Mouse (Mus musculus): ENCODE results near the gene Ilk. TPM values are rescaled to one million over a fixed set of nuclear protein-coding genes. Genes with fewer than 3 reads are reported as not detected.
"Not testable (repeated sequence)": the region's sequence is repeated elsewhere in the genome, so short reads cannot be mapped to it uniquely, and the experiment has no call there.

The Ilk gene
- polyA plus RNA-seq, 1 experiment from 2014 or later, result 289 TPM

GRCm38 (mm10) chr7:105721916-105722315 is 14.5 kb upstream of the Ilk start:
- WGBS, result 70% methylated on average over 2 of the region's 2 CpGs
- TF ChIP-seq CTCF (IDR thresholded peaks at IDR 0.05; ENCODE audit: low read depth) (no peak), EP300 (optimal IDR thresholded peaks at IDR 0.05) (no peak)
- ATAC-seq (ENCODE audit: low FRiP score, low TSS enrichment) (no peak), DNase-seq (ENCODE audit: low spot score) (no peak)
- no peak overlapping the region for H3K9ac ChIP-seq (ENCODE audit: low read length)
- no peaks in the 10 kb centered on the region for H3K4me1 ChIP-seq (replicated peaks; ENCODE audit: control insufficient read depth, insufficient read depth)
- no peaks in the 10 kb centered on the region for H3K9me3 ChIP-seq (ENCODE audit: control insufficient read depth, low read length)
- H3K27ac ChIP-seq (replicated peaks), result no peak overlapping the region
- no peaks in the 10 kb centered on the region for H3K36me3 ChIP-seq (ENCODE audit: control insufficient read depth, insufficient read depth, low read length)
- H3K4me2 ChIP-seq (replicated peaks; ENCODE audit: low read depth), result no peak overlapping the region
- H3K27me3 ChIP-seq (ENCODE audit: control insufficient read depth, insufficient read depth, low read length), result no peaks in the 10 kb centered on the region
- no peak overlapping the region for H3K4me3 ChIP-seq (ENCODE audit: low read depth, low read length)

GRCm38 (mm10) chr7:105726144-105726979 is 10.0 kb upstream of the Ilk start:
- no peak overlapping the region for H3K9ac ChIP-seq (ENCODE audit: low read length)
- no peak overlapping the region for H3K27ac ChIP-seq (replicated peaks)
- H3K9me3 ChIP-seq (ENCODE audit: control insufficient read depth, low read length), result no peaks in the 10 kb centered on the region
- no peak overlapping the region for H3K4me2 ChIP-seq (replicated peaks; ENCODE audit: low read depth)
- no peak overlapping the region for H3K4me3 ChIP-seq (ENCODE audit: low read depth, low read length)
- peaks cover under 1% of the 10 kb centered on the region; the same call in 1 of the 2 replicates for H3K36me3 ChIP-seq (ENCODE audit: control insufficient read depth, insufficient read depth, low read length)
- ATAC-seq (ENCODE audit: low FRiP score, low TSS enrichment) (peak; percentile 70), DNase-seq (ENCODE audit: low spot score) (peak; percentile 35)
- 72% methylated on average over 4 of the region's 4 CpGs for WGBS
- no peaks in the 10 kb centered on the region for H3K27me3 ChIP-seq (ENCODE audit: control insufficient read depth, insufficient read depth, low read length)
- no peak for TF ChIP-seq EP300 (optimal IDR thresholded peaks at IDR 0.05)
- peak; percentile 95 for TF ChIP-seq CTCF (IDR thresholded peaks at IDR 0.05; ENCODE audit: low read depth)
- no peaks in the 10 kb centered on the region for H3K4me1 ChIP-seq (replicated peaks; ENCODE audit: control insufficient read depth, insufficient read depth)

GRCm38 (mm10) chr7:105726980-105727325 is 9.4 kb upstream of the Ilk start:
- no peak overlapping the region for H3K27ac ChIP-seq (replicated peaks)

GRCm38 (mm10) chr7:105728701-105729428 is 7.5 kb upstream of the Ilk start:
- no peak overlapping the region for H3K4me3 ChIP-seq (ENCODE audit: low read depth, low read length)
- no peaks in the 10 kb centered on the region for H3K27me3 ChIP-seq (ENCODE audit: control insufficient read depth, insufficient read depth, low read length)
- H3K27ac ChIP-seq (replicated peaks), result no peak overlapping the region; the same call in 1 of the 2 replicates
- DNase-seq (ENCODE audit: low spot score), result no peak
- H3K4me1 ChIP-seq (replicated peaks; ENCODE audit: control insufficient read depth, insufficient read depth), result no peaks in the 10 kb centered on the region
- H3K4me2 ChIP-seq (replicated peaks; ENCODE audit: low read depth), result no peak overlapping the region
- peaks cover 13% of the 10 kb centered on the region for H3K36me3 ChIP-seq (ENCODE audit: control insufficient read depth, insufficient read depth, low read length)
- ATAC-seq (ENCODE audit: low FRiP score, low TSS enrichment), result no peak
- TF ChIP-seq EP300 (optimal IDR thresholded peaks at IDR 0.05) (no peak), CTCF (IDR thresholded peaks at IDR 0.05; ENCODE audit: low read depth) (no peak)
- H3K9me3 ChIP-seq (ENCODE audit: control insufficient read depth, low read length), result no peaks in the 10 kb centered on the region
- H3K9ac ChIP-seq (ENCODE audit: low read length), result no peak overlapping the region
- 68% methylated on average over 6 of the region's 6 CpGs for WGBS

More at GRCm38 (mm10) chr7:105726980-105727325, 9.4 kb upstream of the Ilk start:
- no peaks in the 10 kb centered on the region for H3K4me1 ChIP-seq (replicated peaks; ENCODE audit: control insufficient read depth, insufficient read depth)
- no peak overlapping the region for H3K4me3 ChIP-seq (ENCODE audit: low read depth, low read length)
- H3K36me3 ChIP-seq (ENCODE audit: control insufficient read depth, insufficient read depth, low read length), result peaks cover 4% of the 10 kb centered on the region; the same call in 1 of the 2 replicates
- no peak overlapping the region for H3K9ac ChIP-seq (ENCODE audit: low read length)
- DNase-seq (ENCODE audit: low spot score), result no peak
- no peaks in the 10 kb centered on the region for H3K9me3 ChIP-seq (ENCODE audit: control insufficient read depth, low read length)
- 93% methylated on average over 4 of the region's 4 CpGs for WGBS
- no peak for ATAC-seq (ENCODE audit: low FRiP score, low TSS enrichment)
- no peaks in the 10 kb centered on the region for H3K27me3 ChIP-seq (ENCODE audit: control insufficient read depth, insufficient read depth, low read length)
- no peak overlapping the region for H3K4me2 ChIP-seq (replicated peaks; ENCODE audit: low read depth)
- TF ChIP-seq CTCF (IDR thresholded peaks at IDR 0.05; ENCODE audit: low read depth) (no peak), EP300 (optimal IDR thresholded peaks at IDR 0.05) (no peak)

- ATAC-seq (ENCODE audit: low FRiP score, low TSS enrichment), result no peak
- no peak overlapping the region for H3K4me3 ChIP-seq (ENCODE audit: low read depth, low read length)
- 94% methylated on average over 11 of the region's 11 CpGs for WGBS
- H3K9me3 ChIP-seq (ENCODE audit: control insufficient read depth, low read length), result no peaks in the 10 kb centered on the region
- TF ChIP-seq EP300 (optimal IDR thresholded peaks at IDR 0.05) (no peak), CTCF (IDR thresholded peaks at IDR 0.05; ENCODE audit: low read depth) (no peak)
- DNase-seq (ENCODE audit: low spot score), result peak; percentile 8
- peaks cover 13% of the 10 kb centered on the region for H3K36me3 ChIP-seq (ENCODE audit: control insufficient read depth, insufficient read depth, low read length)
- H3K9ac ChIP-seq (ENCODE audit: low read length), result no peak overlapping the region
- H3K27ac ChIP-seq (replicated peaks), result no peak overlapping the region
- no peaks in the 10 kb centered on the region for H3K4me1 ChIP-seq (replicated peaks; ENCODE audit: control insufficient read depth, insufficient read depth)
- H3K27me3 ChIP-seq (ENCODE audit: control insufficient read depth, insufficient read depth, low read length), result no peaks in the 10 kb centered on the region
- H3K4me2 ChIP-seq (replicated peaks; ENCODE audit: low read depth), result no peak overlapping the region
Observed at GRCm38 (mm10) chr7:105733836-105734235, 2.6 kb upstream of the Ilk start.

GRCm38 (mm10) chr7:105734826-105735225 is 1.6 kb upstream of the Ilk start:
- no peak for DNase-seq (ENCODE audit: low spot score)
- H3K9me3 ChIP-seq (ENCODE audit: control insufficient read depth, low read length), result no peaks in the 10 kb centered on the region
- no peak for TF ChIP-seq CTCF (IDR thresholded peaks at IDR 0.05; ENCODE audit: low read depth)
- no peak for TF ChIP-seq EP300 (optimal IDR thresholded peaks at IDR 0.05)
- no peak overlapping the region for H3K4me3 ChIP-seq (ENCODE audit: low read depth, low read length)
- H3K27me3 ChIP-seq (ENCODE audit: control insufficient read depth, insufficient read depth, low read length), result no peaks in the 10 kb centered on the region
- WGBS, result 81% methylated on average over 8 of the region's 8 CpGs
- H3K36me3 ChIP-seq (ENCODE audit: control insufficient read depth, insufficient read depth, low read length), result peaks cover 13% of the 10 kb centered on the region
- no peak overlapping the region for H3K9ac ChIP-seq (ENCODE audit: low read length)
- no peaks in the 10 kb centered on the region for H3K4me1 ChIP-seq (replicated peaks; ENCODE audit: control insufficient read depth, insufficient read depth)
- ATAC-seq (ENCODE audit: low FRiP score, low TSS enrichment), result no peak
- H3K27ac ChIP-seq (replicated peaks), result no peak overlapping the region
- no peak overlapping the region for H3K4me2 ChIP-seq (replicated peaks; ENCODE audit: low read depth)

- H3K27me3 ChIP-seq (ENCODE audit: control insufficient read depth, insufficient read depth, low read length); ATAC-seq (ENCODE audit: low FRiP score, low TSS enrichment); H3K9me3 ChIP-seq (ENCODE audit: control insufficient read depth, low read length); H3K4me1 ChIP-seq (replicated peaks; ENCODE audit: control insufficient read depth, insufficient read depth); DNase-seq (ENCODE audit: low spot score); H3K27ac ChIP-seq (replicated peaks): not testable (repeated sequence)
- Histone ChIP-seq H3K9ac (ENCODE audit: low read length) (peak overlapping the region; percentile 96), H3K4me2 (replicated peaks; ENCODE audit: low read depth) (peak overlapping the region; percentile 84), H3K4me3 (ENCODE audit: low read depth, low read length) (peak overlapping the region; percentile 94), H3K36me3 (ENCODE audit: control insufficient read depth, insufficient read depth, low read length) (peaks cover 16% of the 10 kb centered on the region)
- WGBS, result 36% methylated on average over 4 of the region's 4 CpGs
Observed at GRCm38 (mm10) chr7:105735464-105735863, 928 bp upstream of the Ilk start.
